Comparison of ENCODE assay signal across 10 mouse cellular contexts in the genomic region with DNA sequence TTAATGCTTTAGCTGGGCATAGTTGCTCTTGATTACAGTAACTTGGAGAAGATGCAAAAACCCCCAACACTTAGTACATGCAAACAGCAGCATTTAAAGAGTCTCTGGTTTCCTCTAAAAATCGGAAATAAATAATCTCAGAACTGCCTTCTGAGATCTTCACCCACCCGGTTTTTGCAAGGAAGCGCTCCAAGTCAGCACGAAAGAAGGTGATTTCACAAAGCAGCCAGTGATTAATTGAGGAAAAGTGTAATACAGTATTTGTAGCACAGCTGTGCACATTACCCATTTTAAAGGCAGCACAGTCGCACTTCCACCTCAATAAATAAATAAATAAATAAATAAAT. TPM values are rescaled to one million over a fixed set of nuclear protein-coding genes. Genes with fewer than 3 reads are reported as not detected.
DNase-seq lines count a peak whose midpoint lies in the region; ATAC-seq and TF ChIP-seq lines count a peak whose summit lies in the region.
"Had no signal": no experiment of that assay in that cellular context is flagged by ENCODE, and none has a peak within 500 bp of the region (broad histone marks: within the 10 kb centered on the region; RNA-seq: fewer than 3 reads in every experiment).

No protein-coding gene starts in this region.

- H3K9me3 ChIP-seq in heart, postnatal 0 days (replicated peaks; ENCODE audit: control insufficient read depth, low read length), result no peaks in the 10 kb centered on the region
- no peaks in the 10 kb centered on the region for H3K9me3 ChIP-seq in hindbrain, embryonic 12.5 days (replicated peaks)
- no peaks in the 10 kb centered on the region for H3K9me3 ChIP-seq in midbrain, embryonic 11.5 days (ENCODE audit: control insufficient read depth, low read length)

- no peak for TF ChIP-seq POLR2A in cortical plate, adult 2 months (IDR thresholded peaks at IDR 0.05; ENCODE audit: extremely low read depth, insufficient read depth, low read length)

- peaks cover 35% of the 10 kb centered on the region for H3K4me1 ChIP-seq in heart, postnatal 0 days (ENCODE audit: control insufficient read depth, insufficient read depth)
- peaks cover 11% of the 10 kb centered on the region for H3K4me1 ChIP-seq in cortical plate, adult 2 months (ENCODE audit: control insufficient read depth, insufficient read depth, low read length)
- peaks cover 42% of the 10 kb centered on the region for H3K4me1 ChIP-seq in hindbrain, embryonic 12.5 days
- peaks cover 29% of the 10 kb centered on the region for H3K4me1 ChIP-seq in midbrain, embryonic 11.5 days (ENCODE audit: control insufficient read depth, insufficient read depth, low read length)

- 3% methylated on average over 5 of the region's 5 CpGs for WGBS in heart, postnatal 0 days
- 9% methylated on average over 5 of the region's 5 CpGs for WGBS in hindbrain, embryonic 12.5 days
- WGBS in midbrain, embryonic 11.5 days, result 9% methylated on average over 5 of the region's 5 CpGs

- no peak for ATAC-seq in heart, postnatal 0 days (ENCODE audit: insufficient read depth, low read depth)
- no peak for ATAC-seq in hindbrain, embryonic 12.5 days (ENCODE audit: low FRiP score)
- ATAC-seq in midbrain, embryonic 11.5 days (ENCODE audit: low FRiP score), result no peak
- ATAC-seq in megakaryocyte progenitor cell, adult 5-6 weeks (replicated peaks; ENCODE audit: poor library complexity), result no peak
- ATAC-seq in activated CD4-positive, CD25-positive, alpha-beta regulatory T cell, adult 4 months, result no peak

- H3K4me3 ChIP-seq in heart, postnatal 0 days (ENCODE audit: low read depth, low read length), result peak overlapping the region; percentile 81
- peak overlapping the region; percentile 98 for H3K4me3 ChIP-seq in cortical plate, adult 2 months (ENCODE audit: insufficient read depth, low read length)
- peak overlapping the region; percentile 56 for H3K4me3 ChIP-seq in hindbrain, embryonic 12.5 days
- H3K4me3 ChIP-seq in midbrain, embryonic 11.5 days (ENCODE audit: low read depth, low read length), result peak overlapping the region; percentile 58

- H3K27me3 ChIP-seq in heart, postnatal 0 days (ENCODE audit: control insufficient read depth, insufficient read depth, low read length), result no peaks in the 10 kb centered on the region
- no peaks in the 10 kb centered on the region for H3K27me3 ChIP-seq in hindbrain, embryonic 12.5 days
- H3K27me3 ChIP-seq in midbrain, embryonic 11.5 days (ENCODE audit: control insufficient read depth, insufficient read depth, low read length), result no peaks in the 10 kb centered on the region

- peak overlapping the region; percentile 95 for H3K9ac ChIP-seq in heart, postnatal 0 days (replicated peaks; ENCODE audit: low read depth, low read length)
- H3K9ac ChIP-seq in hindbrain, embryonic 12.5 days, result peak overlapping the region; percentile 94
- peak overlapping the region; percentile 92 for H3K9ac ChIP-seq in midbrain, embryonic 11.5 days (ENCODE audit: low read length)

- no peak for TF ChIP-seq CTCF in heart, postnatal 0 days (IDR thresholded peaks at IDR 0.05; ENCODE audit: low read depth)
- no peak for TF ChIP-seq CTCF in cortical plate, adult 2 months (IDR thresholded peaks at IDR 0.05; ENCODE audit: extremely low read depth, insufficient read depth, low read length)

- H3K36me3 ChIP-seq in heart, postnatal 0 days (replicated peaks; ENCODE audit: control insufficient read depth, insufficient read depth, low read length), result peaks cover 17% of the 10 kb centered on the region; the same call in 1 of the 2 replicates
- H3K36me3 ChIP-seq in hindbrain, embryonic 12.5 days, result peaks cover 6% of the 10 kb centered on the region
- H3K36me3 ChIP-seq in midbrain, embryonic 11.5 days (ENCODE audit: control insufficient read depth, insufficient read depth, low read length), result peaks cover 2% of the 10 kb centered on the region

- peak overlapping the region; percentile 77 for H3K4me2 ChIP-seq in heart, postnatal 0 days (ENCODE audit: low read depth, low read length)
- peak overlapping the region; percentile 68 for H3K4me2 ChIP-seq in hindbrain, embryonic 12.5 days (replicated peaks)
- H3K4me2 ChIP-seq in midbrain, embryonic 11.5 days, result peak overlapping the region; percentile 67

- no peak for DNase-seq in heart, postnatal 0 days (ENCODE audit: low spot score)
- DNase-seq in heart, adult 8-10 months (ENCODE audit: low spot score), result no peak
- peak; percentile 93 for DNase-seq in midbrain, embryonic 11.5 days (ENCODE audit: low spot score, missing footprints)
- DNase-seq in kidney, postnatal 14 days, result no peak
- DNase-seq: cerebellum, adult 9-11 months; right cerebral cortex, postnatal 4 days had no signal

- no peak for TF ChIP-seq EP300 in heart, postnatal 0 days (IDR thresholded peaks at IDR 0.05; ENCODE audit: low read depth)

- H3K27ac ChIP-seq in heart, postnatal 0 days (ENCODE audit: low read depth), result peak overlapping the region; percentile 100
- H3K27ac ChIP-seq in cortical plate, adult 2 months (ENCODE audit: insufficient read depth, low read length), result peak overlapping the region; percentile 87
- peak overlapping the region; percentile 97 for H3K27ac ChIP-seq in hindbrain, embryonic 12.5 days
- H3K27ac ChIP-seq in midbrain, embryonic 11.5 days (ENCODE audit: low read depth, low read length), result peak overlapping the region; percentile 68; the same call in 1 of the 2 replicates

RNA-seq across cellular contexts. Expression of a gene that starts 2.9 kb away (rescaled TPM):
- total RNA-seq in heart, postnatal 0 days (2014; rRNA removed; ENCODE audit: low replicate concordance), result 83.9 and 91.1 TPM in 2 replicates
- 55.0 and 57.1 TPM in 2 replicates for polyA plus RNA-seq in heart, postnatal 0 days (2015; fragmentation: Nextera tagmentation; extraction: Ambion mirVana)
- total RNA-seq in heart, adult 8-10 months (2022), result 10 to 100 TPM; 21.9 to 36.3 (median 30.1) TPM
- 24.6 and 27.4 TPM in 2 replicates for polyA plus RNA-seq in cortical plate, adult 2 months (2012; rRNA removed)
- 107 and 117 TPM in 2 replicates for polyA plus RNA-seq in hindbrain, embryonic 12.5 days (2016; fragmentation: Nextera tagmentation; extraction: Ambion mirVana)
- polyA plus RNA-seq in midbrain, embryonic 11.5 days (2014; fragmentation: Nextera tagmentation; extraction: Ambion mirVana), result 63.7 and 70.8 TPM in 2 replicates
- total RNA-seq in megakaryocyte progenitor cell, adult 5-6 weeks (2015), result 3.2 and 7.5 TPM in 2 replicates
- total RNA-seq in megakaryocyte progenitor cell, adult 5-6 weeks (2017), result 4.1 and 8.0 TPM in 2 replicates
- 100 to 1,000 TPM in 1 of 2 experiments, 10 to 100 TPM in 1; 90.9 to 103 TPM for polyA plus RNA-seq in activated CD4-positive, CD25-positive, alpha-beta regulatory T cell, adult 4 months (2017; shearing (Covaris generic))
